Mouse (Mus musculus) midbrain, postnatal 0 days (tissue): ENCODE results near the gene Stt3b. TPM values are rescaled to one million over a fixed set of nuclear protein-coding genes. Genes with fewer than 3 reads are reported as not detected.

Source experiments
- ATAC-seq: fragments of 200-750 bp; cut with Nextera tagmentation; 2 replicates; pipeline ENCODE4 v1.8.0; 2017; ENCODE audit warnings: moderate number of reproducible peaks, mild to moderate bottlenecking, moderate TSS enrichment, moderate library complexity; ENCODE audit not compliant: low FRiP score
- DNase-seq: peaks from one replicate; pipeline ENCODE4 v3.0.0-alpha.2; 2015; ENCODE audit warnings: low spot score
- H3K27ac ChIP-seq: fragments of 300-500 bp; sonication (generic); 2 replicates; pipeline ENCODE4 v1.5.1; 2014; ENCODE audit warnings: low read depth, mild to moderate bottlenecking, low read length, mixed read lengths
- H3K27me3 ChIP-seq: fragments of 300-500 bp; sonication (generic); 2 replicates; pipeline ENCODE4 v1.6.1; 2014; ENCODE audit warnings: low read length, control low read depth, mixed read lengths; ENCODE audit not compliant: insufficient read depth
- H3K36me3 ChIP-seq: fragments of 300-500 bp; sonication (generic); 2 replicates; pipeline ENCODE4 v1.6.1; 2014; ENCODE audit warnings: low read length, control low read depth, mixed read lengths; ENCODE audit not compliant: insufficient read depth
- H3K4me1 ChIP-seq: fragments of 300-500 bp; sonication (generic); 2 replicates; pipeline ENCODE4 v1.6.1; 2014; ENCODE audit warnings: mild to moderate bottlenecking, control low read depth, antibody characterized with exemption, low read length, mixed read lengths; ENCODE audit not compliant: insufficient read depth
- H3K4me2 ChIP-seq: fragments of 300-500 bp; sonication (generic); 2 replicates; pipeline ENCODE4 v1.6.1; 2014; ENCODE audit warnings: low read depth, mild to moderate bottlenecking, low read length, mixed read lengths; ENCODE audit not compliant: poor library complexity, severe bottlenecking
- H3K4me3 ChIP-seq: fragments of 300-500 bp; sonication (generic); 2 replicates; pipeline ENCODE4 v1.5.1; 2014; ENCODE audit warnings: low read depth, mild to moderate bottlenecking, low read length, moderate library complexity
- H3K9ac ChIP-seq: fragments of 300-500 bp; sonication (generic); replicated peaks from 2 replicates; pipeline ENCODE4 v1.6.1; 2014; ENCODE audit warnings: mild to moderate bottlenecking, low read length, moderate library complexity, mixed read lengths; ENCODE audit not compliant: poor library complexity, severe bottlenecking
- H3K9me3 ChIP-seq: fragments of 300-500 bp; sonication (generic); 2 replicates; pipeline ENCODE4 v1.6.1; 2016; ENCODE audit warnings: low read length, control low read depth
- CTCF ChIP-seq: IDR thresholded peaks from 2 replicates; pipeline ENCODE4 v1.5.1; 2016; ENCODE audit warnings: antibody characterized with exemption, mild to moderate bottlenecking
- whole genome bisulfite sequencing: fragments of 180-500 bp; shearing (Covaris S2); extraction: QIAGEN DNeasy Blood & Tissue Kit; methylation state at CpG from one replicate; pipeline ENCODE4 v1.1.7; 2014; 5-methylcytosine and 5-hydroxymethylcytosine counted together
- polyA plus RNA-seq: library from polyadenylated mRNA; unstranded; fragments of >200 nt; fragmentation: Nextera tagmentation; extraction: Ambion mirVana; gene quantifications from 2 replicates; pipeline ENCODE4 v1.2.1, GENCODE M21; 2015
- total RNA-seq: library from RNA; depleted of rRNA; stranded (reverse); fragments of >200 nt; gene quantifications from 2 replicates; pipeline ENCODE4 v1.2.3, GENCODE M21; 2014

Stt3b gene
- total and polyA plus RNA-seq, 2 experiments from 2014 or later, result 56.6 to 93.4 TPM

GRCm38 (mm10) chr9:115322385-115322784, 12.2 kb upstream of the Stt3b start:
- Histone ChIP-seq H3K4me3 (no peak overlapping the region), H3K4me1 (0 out of 2 replicates have a peak, but pooled peaks cover 4% of the 10 kb centered on the region), H3K9ac (no peak overlapping the region), H3K9me3 (no peaks in the 10 kb centered on the region), H3K27me3 (no peaks in the 10 kb centered on the region), H3K36me3 (no peaks in the 10 kb centered on the region), H3K4me2 (no peak overlapping the region), H3K27ac (no peak overlapping the region)
- WGBS, result 85% methylated on average over 6 of the region's 6 CpGs
- no peak for ATAC-seq
- no peak for TF ChIP-seq CTCF
- no peak for DNase-seq

GRCm38 (mm10) chr9:115321052-115321451, 10.8 kb upstream of the Stt3b start:
- H3K9me3 ChIP-seq, result no peaks in the 10 kb centered on the region
- H3K4me2 ChIP-seq, result no peak overlapping the region
- no peak overlapping the region for H3K9ac ChIP-seq
- H3K27ac ChIP-seq, result no peak overlapping the region
- ATAC-seq (no peak), DNase-seq (no peak)
- H3K27me3 ChIP-seq, result no peaks in the 10 kb centered on the region
- H3K4me1 ChIP-seq, result 0 out of 2 replicates have a peak, but pooled peaks cover 4% of the 10 kb centered on the region
- whole genome bisulfite sequencing, result 86% methylated on average over 6 of the region's 6 CpGs
- no peak overlapping the region for H3K4me3 ChIP-seq
- TF ChIP-seq CTCF, result no peak
- H3K36me3 ChIP-seq, result no peaks in the 10 kb centered on the region

GRCm38 (mm10) chr9:115320156-115320555, 9.9 kb upstream of the Stt3b start:
- H3K4me1 ChIP-seq, result 0 out of 2 replicates have a peak, but pooled peaks cover 4% of the 10 kb centered on the region
- TF ChIP-seq CTCF, result no peak
- no peak overlapping the region for H3K4me3 ChIP-seq
- DNase-seq (no peak), ATAC-seq (no peak)
- no peak overlapping the region for H3K27ac ChIP-seq
- H3K27me3 ChIP-seq, result no peaks in the 10 kb centered on the region
- no peaks in the 10 kb centered on the region for H3K9me3 ChIP-seq
- H3K36me3 ChIP-seq, result no peaks in the 10 kb centered on the region
- H3K9ac ChIP-seq, result no peak overlapping the region
- 90% methylated on average over 4 of the region's 4 CpGs for WGBS
- no peak overlapping the region for H3K4me2 ChIP-seq

GRCm38 (mm10) chr9:115318621-115319375, 8.6 kb upstream of the Stt3b start:
- ATAC-seq, result no peak
- H3K9me3 ChIP-seq, result no peaks in the 10 kb centered on the region
- H3K27me3 ChIP-seq, result no peaks in the 10 kb centered on the region
- 88% methylated on average over 6 of the region's 6 CpGs for WGBS
- no peak overlapping the region for H3K4me2 ChIP-seq
- 0 out of 2 replicates have a peak, but pooled peaks cover 2% of the 10 kb centered on the region for H3K4me1 ChIP-seq
- no peak overlapping the region for H3K27ac ChIP-seq
- no peak for TF ChIP-seq CTCF
- H3K9ac ChIP-seq, result no peak overlapping the region
- DNase-seq, result no peak
- H3K4me3 ChIP-seq, result no peak overlapping the region
- H3K36me3 ChIP-seq, result no peaks in the 10 kb centered on the region

GRCm38 (mm10) chr9:115317049-115317448, 6.8 kb upstream of the Stt3b start:
- no peak overlapping the region for H3K4me3 ChIP-seq
- no peaks in the 10 kb centered on the region for H3K9me3 ChIP-seq
- WGBS, result 95% methylated on average over 5 of the region's 5 CpGs
- no peak overlapping the region for H3K27ac ChIP-seq
- TF ChIP-seq CTCF, result no peak
- no peak overlapping the region for H3K4me2 ChIP-seq
- ATAC-seq, result no peak
- DNase-seq, result no peak
- H3K27me3 ChIP-seq, result no peaks in the 10 kb centered on the region
- no peaks in the 10 kb centered on the region for H3K4me1 ChIP-seq
- no peaks in the 10 kb centered on the region for H3K36me3 ChIP-seq
- H3K9ac ChIP-seq, result no peak overlapping the region

- no peak overlapping the region for H3K4me2 ChIP-seq
- no peak for ATAC-seq
- 7% methylated on average over 10 of the region's 10 CpGs for WGBS
- no peak for TF ChIP-seq CTCF
- no peak overlapping the region for H3K9ac ChIP-seq
- H3K36me3 ChIP-seq, result no peaks in the 10 kb centered on the region
- H3K27me3 ChIP-seq, result no peaks in the 10 kb centered on the region
- H3K27ac ChIP-seq, result no peak overlapping the region
- no peaks in the 10 kb centered on the region for H3K4me1 ChIP-seq
- H3K4me3 ChIP-seq, result no peak overlapping the region
- H3K9me3 ChIP-seq, result no peaks in the 10 kb centered on the region
- DNase-seq, result no peak
Observed at GRCm38 (mm10) chr9:115314556-115314955, 4.3 kb upstream of the Stt3b start.
